Mouse (Mus musculus) megakaryocyte, embryonic 14.5 days (primary cell): ENCODE data around the gene Asgr2.

Source experiments
- FLI1 ChIP-seq: IDR thresholded peaks from 2 replicates; pipeline ENCODE4 v1.6.1; 2012; ENCODE audit warnings: low read length, inconsistent platforms, mixed read lengths
- GATA1 ChIP-seq: IDR thresholded peaks from 3 replicates; pipeline ENCODE4 v1.6.1; 2012; ENCODE audit warnings: mixed read lengths, low read length, inconsistent platforms, borderline replicate concordance

DNA sequence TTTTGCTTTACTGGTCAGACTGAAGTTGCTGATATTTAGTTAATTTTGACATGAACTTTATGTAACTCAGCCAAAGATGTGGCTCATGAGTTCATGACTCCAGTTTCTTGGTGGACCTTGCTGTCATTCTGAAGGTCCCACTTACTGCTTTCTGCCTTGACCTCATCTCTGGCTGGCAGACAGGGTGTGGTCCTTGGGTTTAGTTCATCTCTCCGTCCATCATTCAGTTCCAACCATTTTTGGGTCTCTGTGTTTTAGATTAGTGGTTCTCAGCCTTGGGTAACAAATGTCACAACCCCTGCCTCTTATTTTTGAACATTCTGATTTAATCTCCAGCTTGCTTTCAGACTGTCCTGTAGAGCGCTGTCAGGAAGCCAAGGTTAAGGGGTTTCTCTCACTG is 7.4 kb downstream of the Asgr2 start:
- TF ChIP-seq GATA1 (no peak), FLI1 (no peak)
